Mouse (Mus musculus) retina, embryonic 14.5 days (tissue): ENCODE results near the gene Neo1.

ENCODE experiments used
- DNase-seq: peaks from one replicate; pipeline ENCODE4 v3.0.0-alpha.2; 2015; ENCODE audit warnings: low spot score

Gene Neo1

DNA sequence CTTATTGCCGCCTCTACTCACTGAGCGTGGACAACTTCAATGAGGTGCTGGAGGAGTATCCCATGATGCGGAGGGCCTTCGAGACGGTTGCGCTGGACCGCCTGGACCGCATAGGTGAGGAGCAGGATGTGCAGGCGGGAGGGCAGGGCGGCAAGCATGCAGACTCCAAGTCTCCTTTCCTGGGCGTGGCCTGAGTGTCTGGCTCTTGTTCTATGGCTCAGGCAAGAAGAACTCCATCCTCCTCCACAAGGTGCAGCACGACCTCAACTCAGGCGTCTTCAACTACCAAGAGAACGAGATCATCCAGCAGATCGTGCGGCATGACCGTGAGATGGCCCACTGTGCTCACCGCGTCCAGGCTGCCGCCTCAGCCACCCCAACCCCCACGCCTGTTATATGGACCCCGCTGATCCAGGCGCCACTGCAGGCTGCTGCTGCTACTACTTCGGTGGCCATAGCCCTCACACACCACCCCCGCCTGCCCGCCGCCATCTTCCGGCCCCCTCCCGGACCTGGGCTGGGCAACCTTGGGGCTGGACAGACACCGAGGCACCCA, 177.1 kb downstream of the Neo1 start:
- DNase-seq, result peak; percentile 37

DNA sequence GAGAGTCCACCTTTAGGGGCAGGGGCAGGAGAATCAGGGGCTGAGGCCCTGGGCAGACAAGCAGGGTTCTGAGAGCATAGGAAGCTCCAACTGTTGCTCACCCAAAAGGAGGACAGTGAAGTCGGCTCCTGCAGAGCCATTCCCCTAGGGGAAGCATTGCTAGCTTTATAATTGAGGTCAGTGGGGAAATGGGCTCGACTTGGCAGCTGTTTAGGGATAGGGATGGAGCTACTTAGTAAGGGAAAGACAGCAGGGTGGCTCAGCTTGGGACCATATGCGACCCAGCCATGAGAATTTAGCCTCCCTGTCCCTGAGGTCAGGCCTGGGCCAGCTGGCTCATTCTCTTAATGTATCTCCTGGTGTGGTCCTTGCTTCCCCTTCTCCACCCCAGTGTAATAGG, 181.3 kb downstream of the Neo1 start:
- DNase-seq, result peak; percentile 61

DNA sequence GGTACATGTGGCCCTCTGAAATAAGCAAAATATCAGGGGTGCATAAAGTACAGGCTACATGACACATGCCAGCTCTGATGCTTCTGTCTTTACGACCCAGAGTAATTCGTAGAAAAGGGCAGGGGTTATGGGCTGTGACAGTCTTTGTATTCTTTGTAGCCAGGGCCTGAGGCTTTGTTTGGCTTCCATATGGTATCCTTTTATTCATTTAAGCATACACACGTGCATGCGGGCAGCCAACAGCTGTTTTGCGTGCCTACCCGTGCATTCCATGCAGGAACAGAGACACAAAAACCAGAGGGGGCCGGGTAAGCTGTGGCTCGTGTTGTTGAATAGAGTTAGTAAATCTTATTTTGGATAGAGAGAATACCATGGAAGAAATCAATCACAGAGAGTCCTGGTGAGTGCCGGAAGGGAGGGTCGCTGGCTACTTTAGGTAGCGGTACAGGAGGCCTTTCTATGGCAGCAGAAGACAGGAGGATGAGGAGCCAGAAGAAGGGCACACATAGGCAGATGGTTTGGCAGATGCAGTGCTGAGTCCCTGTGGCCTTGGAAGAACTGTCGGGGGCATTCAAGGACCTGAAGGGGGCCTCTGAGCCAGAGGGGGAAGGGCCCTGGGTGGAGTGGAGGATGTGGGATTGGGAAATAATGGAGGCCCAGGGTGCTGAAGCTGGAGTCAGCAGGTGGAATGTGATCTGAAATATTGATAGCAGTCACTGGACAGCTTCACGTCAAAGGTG, 186.5 kb downstream of the Neo1 start:
- DNase-seq, result peak; percentile 47

DNA sequence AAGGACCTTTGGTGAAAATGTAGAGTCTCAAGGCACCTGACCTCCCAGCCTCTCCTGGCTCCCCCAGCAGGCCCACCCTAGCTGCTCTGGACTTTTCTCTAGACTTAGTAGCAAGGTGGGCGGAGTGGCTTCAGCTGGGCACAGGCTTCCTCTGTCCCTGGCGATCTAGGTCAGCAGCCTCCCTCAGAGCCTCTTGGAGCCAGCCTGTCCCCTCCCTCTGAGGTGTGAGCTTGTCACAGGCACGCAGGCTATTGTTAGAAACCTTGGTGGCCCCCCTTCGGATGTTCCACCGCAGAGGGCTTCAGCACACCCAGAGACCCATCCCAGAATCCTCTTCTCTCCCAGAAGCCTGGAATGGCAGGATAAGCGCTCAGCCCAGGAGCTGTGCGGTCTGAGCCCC, 188.6 kb downstream of the Neo1 start:
- DNase-seq, result peak; percentile 27

DNA sequence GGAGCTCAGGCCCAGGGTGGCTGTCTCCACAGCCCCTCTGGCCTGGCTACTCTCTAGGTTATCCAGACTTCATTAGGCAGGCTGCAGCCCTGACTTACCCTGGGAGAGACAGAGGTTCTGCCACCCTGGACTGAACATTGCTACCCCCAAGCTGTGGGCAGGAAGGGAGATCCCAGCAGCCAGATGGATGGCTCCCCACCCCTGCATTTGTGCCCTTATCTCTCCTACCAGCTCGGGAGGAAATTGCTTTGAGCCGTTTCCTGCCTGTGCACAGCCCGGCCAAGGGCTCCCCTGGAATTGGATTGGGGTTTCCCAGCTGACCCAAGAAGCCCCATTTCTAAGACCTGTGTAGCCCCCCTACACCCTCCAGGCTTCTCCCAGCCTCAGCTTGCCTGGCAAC, 189.2 kb downstream of the Neo1 start:
- DNase-seq, result no peak

DNA sequence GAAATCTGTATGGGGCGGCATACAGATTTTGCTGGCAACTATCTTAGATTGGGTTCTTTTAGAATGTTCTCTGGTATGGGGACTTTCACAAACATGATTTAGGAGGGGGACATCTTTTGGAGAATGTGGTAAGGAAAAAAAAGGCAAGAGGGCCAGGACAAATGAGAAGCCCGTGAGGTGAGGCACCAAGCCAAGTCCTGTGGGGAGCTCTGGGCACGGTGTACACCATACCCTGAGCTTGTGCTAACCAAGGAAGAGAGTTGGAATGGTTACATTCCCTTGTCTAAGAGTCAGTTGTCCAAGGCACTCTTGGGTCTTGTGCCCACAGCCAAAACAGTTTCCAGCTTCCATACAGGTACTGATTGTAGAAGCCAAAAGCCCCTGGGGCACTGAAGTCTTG, 191.6 kb downstream of the Neo1 start:
- no peak for DNase-seq

DNA sequence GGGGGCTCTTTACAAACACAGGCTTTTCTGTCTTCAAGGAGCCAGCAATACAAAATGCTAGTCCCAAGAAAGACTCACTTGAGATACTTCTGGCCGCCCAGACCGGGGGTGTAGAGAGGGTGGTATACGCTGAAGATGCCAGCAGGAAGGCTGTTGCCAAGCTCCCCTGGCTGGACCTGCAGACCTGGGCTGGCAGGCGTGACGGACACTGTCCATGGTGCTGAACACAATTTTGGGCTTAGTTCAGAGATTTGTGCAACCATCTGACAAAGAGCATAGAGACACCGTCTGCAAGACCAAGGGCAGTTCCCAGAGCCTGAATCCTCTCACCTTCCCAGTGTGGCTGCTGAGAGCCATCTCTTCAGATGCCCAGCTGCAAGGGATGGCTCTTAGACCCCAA, 194.6 kb downstream of the Neo1 start:
- DNase-seq, result peak; percentile 71

DNA sequence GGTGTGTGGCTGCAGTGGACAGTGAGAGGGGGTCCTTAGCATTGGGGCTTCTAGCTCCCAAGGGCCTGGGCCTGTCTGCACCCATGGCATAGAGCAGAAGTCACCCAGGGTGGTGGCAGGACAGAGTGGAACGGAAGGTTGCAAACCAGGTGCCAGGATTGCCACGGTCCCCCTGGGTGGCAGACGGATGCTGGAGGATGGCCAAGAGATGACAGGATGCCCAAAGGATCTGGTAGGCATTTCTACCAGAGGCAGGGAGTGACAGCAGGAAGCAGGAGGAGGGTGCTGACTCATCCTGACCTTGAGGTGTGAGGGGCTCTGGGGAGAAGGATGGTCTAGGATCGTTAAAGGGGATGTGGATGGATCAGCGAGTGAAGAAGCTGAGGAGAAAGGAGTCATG, 197.7 kb downstream of the Neo1 start:
- DNase-seq, result no peak

DNA sequence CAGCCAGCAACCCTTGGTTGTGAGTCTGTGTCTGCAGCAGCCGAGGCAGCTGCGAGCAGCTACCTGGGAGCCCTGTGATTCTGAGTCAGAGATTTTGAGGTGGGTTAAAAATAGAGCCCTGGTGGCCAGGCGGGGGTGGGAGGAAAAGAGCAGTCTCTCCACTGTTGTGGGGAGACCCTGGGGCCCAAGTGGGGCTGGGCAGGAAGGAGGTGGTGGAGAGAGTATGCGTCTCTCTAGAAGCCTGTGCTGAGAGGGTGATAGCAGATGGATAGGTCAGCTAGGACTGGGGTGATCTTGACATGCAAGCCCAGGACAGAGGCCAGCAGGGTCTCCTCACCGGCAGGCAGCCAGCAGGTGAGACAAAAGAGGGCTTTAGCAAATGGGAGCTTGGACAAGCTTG, 199.1 kb downstream of the Neo1 start:
- no peak for DNase-seq

DNA sequence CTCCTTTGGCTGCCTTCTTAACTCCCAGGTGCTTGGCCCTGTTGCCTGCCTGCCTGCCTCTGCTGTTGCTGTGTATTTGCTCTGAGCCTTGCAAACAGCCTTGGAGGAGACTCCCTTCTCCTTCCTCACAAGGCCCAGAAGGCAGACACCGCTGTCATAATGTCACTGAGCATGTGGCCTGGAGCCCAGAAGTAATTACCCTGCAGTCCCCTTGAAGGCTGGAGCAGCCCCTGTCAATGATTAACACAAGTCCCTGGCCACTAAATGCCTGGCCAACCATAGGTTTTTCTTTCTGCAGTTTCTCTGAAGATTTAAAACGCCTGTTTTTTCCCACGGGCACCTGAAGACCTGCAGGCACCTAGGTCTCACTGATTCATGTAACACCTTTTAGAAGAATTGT, 203.3 kb downstream of the Neo1 start:
- no peak for DNase-seq

DNA sequence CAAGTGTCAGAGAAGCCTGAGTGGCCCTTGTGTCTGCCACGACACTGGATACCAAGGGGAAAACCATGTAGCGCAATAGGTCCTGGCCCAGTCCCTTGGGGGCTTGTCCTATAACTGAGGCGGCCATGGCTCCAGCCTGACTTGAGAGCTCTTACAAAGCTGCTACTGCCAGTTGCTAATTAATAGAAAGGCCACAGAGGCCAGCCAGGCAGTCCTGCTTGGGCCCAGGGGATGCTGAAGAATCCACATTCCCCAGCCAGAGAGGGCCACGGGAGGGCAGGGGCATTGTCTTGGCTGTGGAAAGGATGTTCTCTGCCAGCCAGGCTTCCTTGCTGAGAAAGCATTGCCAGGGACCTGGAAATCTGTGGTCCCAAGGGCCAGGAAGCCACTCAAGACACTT, 206.6 kb downstream of the Neo1 start:
- DNase-seq, result no peak
